Mouse (Mus musculus) hindbrain, embryonic 14.5 days (tissue): ENCODE data around the gene Cyp2w1. TPM values are rescaled to one million over a fixed set of nuclear protein-coding genes. Genes with fewer than 3 reads are reported as not detected.

Experiments used
- ATAC-seq: fragments of 200-750 bp; cut with Nextera tagmentation; 2 replicates; pipeline ENCODE4 v1.8.0; 2017; ENCODE audit warnings: moderate number of reproducible peaks, mild to moderate bottlenecking, moderate TSS enrichment, moderate library complexity; ENCODE audit not compliant: low FRiP score
- DNase-seq: peaks from one replicate; pipeline ENCODE4 v3.0.0-alpha.2; 2015; ENCODE audit warnings: low spot score
- H3K27ac ChIP-seq: fragments of 300-500 bp; sonication (generic); 2 replicates; pipeline ENCODE4 v1.5.1; 2014; ENCODE audit warnings: mild to moderate bottlenecking, moderate library complexity
- H3K27me3 ChIP-seq: fragments of 300-500 bp; sonication (generic); 2 replicates; pipeline ENCODE4 v1.6.1; 2014; ENCODE audit warnings: mild to moderate bottlenecking, low read length, mixed read lengths; ENCODE audit not compliant: control insufficient read depth, insufficient read depth
- H3K36me3 ChIP-seq: fragments of 300-500 bp; sonication (generic); replicated peaks from 2 replicates; pipeline ENCODE4 v1.6.1; 2014; ENCODE audit not compliant: control insufficient read depth, insufficient read depth
- H3K4me1 ChIP-seq: fragments of 300-500 bp; sonication (generic); replicated peaks from 2 replicates; pipeline ENCODE4 v1.6.1; 2014; ENCODE audit warnings: antibody characterized with exemption, low read length, mixed read lengths; ENCODE audit not compliant: control insufficient read depth, insufficient read depth
- H3K4me2 ChIP-seq: fragments of 300-500 bp; sonication (generic); replicated peaks from 2 replicates; pipeline ENCODE4 v1.6.1; 2014; ENCODE audit warnings: mild to moderate bottlenecking, moderate library complexity
- H3K4me3 ChIP-seq: fragments of 300-500 bp; sonication (generic); replicated peaks from 2 replicates; pipeline ENCODE4 v1.5.1; 2014; ENCODE audit warnings: mild to moderate bottlenecking, low read length
- H3K9ac ChIP-seq: fragments of 300-500 bp; sonication (generic); 2 replicates; pipeline ENCODE4 v1.6.1; 2014
- H3K9me3 ChIP-seq: fragments of 300-500 bp; sonication (generic); 2 replicates; pipeline ENCODE4 v1.6.1; 2016; ENCODE audit warnings: low read length; ENCODE audit not compliant: control insufficient read depth
- WGBS: fragments of 180-500 bp; shearing (Covaris S2); extraction: QIAGEN DNeasy Blood & Tissue Kit; methylation state at CpG from one replicate; pipeline ENCODE4 v1.1.7; 2014; 5-methylcytosine and 5-hydroxymethylcytosine counted together
- microRNA counts: library from miRNA; unstranded; fragments of <30 nt; microRNA quantifications from one replicate; lab custom pipeline; 2016
- microRNA-seq: library from miRNA; unstranded; fragments of <30 nt; microRNA quantifications from one replicate; pipeline ENCODE4, GENCODE M21; 2016
- polyA plus RNA-seq: library from polyadenylated mRNA; unstranded; fragments of >200 nt; fragmentation: Nextera tagmentation; extraction: Ambion mirVana; gene quantifications from 2 replicates; pipeline ENCODE4 v1.2.1, GENCODE M21; 2014

Gene Cyp2w1
- polyA plus RNA-seq, 1 experiment from 2014 or later: not detected

- Histone ChIP-seq H3K36me3 (no peaks in the 10 kb centered on the region), H3K9ac (no peak within 1 kb of the TSS), H3K27ac (0 out of 2 replicates have a peak within 1 kb of the TSS, but pooled peaks have one; percentile 38), H3K27me3 (no peaks in the 10 kb centered on the region), H3K9me3 (no peaks in the 10 kb centered on the region), H3K4me1 (no peaks in the 10 kb centered on the region; the same call in 1 of the 2 replicates), H3K4me2 (no peak within 1 kb of the TSS), H3K4me3 (no peak within 1 kb of the TSS)
- 81% methylated on average over 6 of the region's 6 CpGs for WGBS
- ATAC-seq (no peak), DNase-seq (no peak)
Observed at GRCm38 (mm10) chr5:139404801-139405401, 52.5 kb downstream of the Cyp2w1 start, which contains the start of gene C130050O18Rik. TSS of gene C130050O18Rik (plus strand) at chr5:139405280.

GRCm38 (mm10) chr5:139405478-139405877 lies 53.1 kb downstream of the Cyp2w1 start:
- H3K27ac ChIP-seq: 0 out of 2 replicates have a peak overlapping the region, but pooled peaks have one; percentile 38
- 77% methylated on average over 7 of the region's 7 CpGs for WGBS

GRCm38 (mm10) chr5:139405953-139406352 lies 53.5 kb downstream of the Cyp2w1 start:
- H3K27ac ChIP-seq: 0 out of 2 replicates have a peak overlapping the region, but pooled peaks have one; percentile 38
- WGBS: 92% methylated on average over 3 of the region's 3 CpGs
- no peak for DNase-seq

More at GRCm38 (mm10) chr5:139405478-139405877, 53.1 kb downstream of the Cyp2w1 start:
- H3K4me3 ChIP-seq: no peak overlapping the region
- DNase-seq: no peak
- no peak overlapping the region for H3K9ac ChIP-seq
- H3K36me3 ChIP-seq: no peaks in the 10 kb centered on the region
- no peaks in the 10 kb centered on the region for H3K9me3 ChIP-seq
- H3K4me1 ChIP-seq: no peaks in the 10 kb centered on the region; the same call in 1 of the 2 replicates
- no peaks in the 10 kb centered on the region for H3K27me3 ChIP-seq
- H3K4me2 ChIP-seq: no peak overlapping the region
- no peak for ATAC-seq

More at GRCm38 (mm10) chr5:139405953-139406352, 53.5 kb downstream of the Cyp2w1 start:
- H3K27me3 ChIP-seq: no peaks in the 10 kb centered on the region
- H3K9me3 ChIP-seq: no peaks in the 10 kb centered on the region
- H3K4me3 ChIP-seq: no peak overlapping the region
- no peak for ATAC-seq
- H3K36me3 ChIP-seq: no peaks in the 10 kb centered on the region
- no peak overlapping the region for H3K4me2 ChIP-seq
- no peak overlapping the region for H3K9ac ChIP-seq
- H3K4me1 ChIP-seq: no peaks in the 10 kb centered on the region; the same call in 1 of the 2 replicates

MicroRNAs encoded within 50 kb of the gene (microRNA counts, 519-probe panel; counts per million panel counts)
- not detected for microRNA mmu-miR-339-3p (lab: Ali Mortazavi, UCI)
- not detected for microRNA mmu-miR-339-5p (lab: Ali Mortazavi, UCI)

Small RNA genes lying within 50 kb of the gene (microRNA-seq; reads per million reads assigned to microRNA genes)
- gene Mir339: 316 reads per million, percentile 65 among the genes with 10 or more reads in this experiment

Other genes with a start within 250 kb of the Cyp2w1 start
- gene Prkar1b, start 202.6 kb upstream of the Cyp2w1 start, polyA plus RNA-seq: 215 and 239 TPM in 2 replicates
- gene Dnaaf5, start 202.4 kb upstream of the Cyp2w1 start, polyA plus RNA-seq: 3.6 and 4.5 TPM in 2 replicates
- gene Sun1, start 152.0 kb upstream of the Cyp2w1 start, polyA plus RNA-seq: 44.1 and 44.7 TPM in 2 replicates
- 109 and 116 TPM in 2 replicates for gene Get4, start 100.3 kb upstream of the Cyp2w1 start, polyA plus RNA-seq
- gene Adap1, start 27.0 kb upstream of the Cyp2w1 start, polyA plus RNA-seq: 78.6 and 89.9 TPM in 2 replicates
- 110 and 113 TPM in 2 replicates for gene Cox19, start 1.2 kb upstream of the Cyp2w1 start, polyA plus RNA-seq
- gene Gpr146, start 25.1 kb downstream of the Cyp2w1 start, polyA plus RNA-seq: 1.4 and 2.7 TPM in 2 replicates
- gene C130050O18Rik, start 52.7 kb downstream of the Cyp2w1 start, polyA plus RNA-seq: 0.26 and 0.32 TPM in 2 replicates
- gene Gper1, start 70.5 kb downstream of the Cyp2w1 start, polyA plus RNA-seq: 7.5 TPM in 2 replicates
- 12.7 and 13.6 TPM in 2 replicates for gene 3110082I17Rik, start 107.9 kb downstream of the Cyp2w1 start, polyA plus RNA-seq
- 13.9 and 15.9 TPM in 2 replicates for gene Zfand2a, start 131.9 kb downstream of the Cyp2w1 start, polyA plus RNA-seq
- 25.4 and 31.0 TPM in 2 replicates for gene Uncx, start 190.9 kb downstream of the Cyp2w1 start, polyA plus RNA-seq